Mouse (Mus musculus) hindbrain, embryonic 11.5 days (tissue): Measurements from ENCODE around the gene Tmem19. TPM values are rescaled to one million over a fixed set of nuclear protein-coding genes. Genes with fewer than 3 reads are reported as not detected.

Experiments used
- ATAC-seq: fragments of 200-750 bp; cut with Nextera tagmentation; 2 replicates; pipeline ENCODE4 v1.8.0; 2017; ENCODE audit warnings: mild to moderate bottlenecking, moderate TSS enrichment, moderate library complexity; ENCODE audit not compliant: low FRiP score
- DNase-seq: peaks from one replicate; pipeline ENCODE4 v3.0.0-alpha.2; 2015; ENCODE audit warnings: low spot score
- H3K27ac ChIP-seq: fragments of 300-500 bp; sonication (generic); 2 replicates; pipeline ENCODE4 v1.5.1; 2014; ENCODE audit warnings: mild to moderate bottlenecking, low read depth, low read length
- H3K27me3 ChIP-seq: fragments of 300-500 bp; sonication (generic); 2 replicates; pipeline ENCODE4 v1.6.1; 2014; ENCODE audit warnings: mild to moderate bottlenecking, low read length, moderate library complexity, mixed read lengths; ENCODE audit not compliant: control insufficient read depth, insufficient read depth
- H3K36me3 ChIP-seq: fragments of 300-500 bp; sonication (generic); 2 replicates; pipeline ENCODE4 v1.6.1; 2014; ENCODE audit warnings: mild to moderate bottlenecking, low read length, moderate library complexity, mixed read lengths; ENCODE audit not compliant: control insufficient read depth, insufficient read depth
- H3K4me1 ChIP-seq: fragments of 300-500 bp; sonication (generic); replicated peaks from 2 replicates; pipeline ENCODE4 v1.6.1; 2014; ENCODE audit warnings: low read length, mixed read lengths; ENCODE audit not compliant: control insufficient read depth, insufficient read depth
- H3K4me2 ChIP-seq: fragments of 300-500 bp; sonication (generic); replicated peaks from 2 replicates; pipeline ENCODE4 v1.6.1; 2014; ENCODE audit warnings: mild to moderate bottlenecking, low read depth, low read length
- H3K4me3 ChIP-seq: fragments of 300-500 bp; sonication (generic); 2 replicates; pipeline ENCODE4 v1.5.1; 2014; ENCODE audit warnings: low read depth, low read length
- H3K9ac ChIP-seq: fragments of 300-500 bp; sonication (generic); 2 replicates; pipeline ENCODE4 v1.6.1; 2014; ENCODE audit warnings: low read depth, low read length
- H3K9me3 ChIP-seq: fragments of 300-500 bp; sonication (generic); 2 replicates; pipeline ENCODE4 v1.6.1; 2016; ENCODE audit warnings: low read length; ENCODE audit not compliant: control insufficient read depth
- WGBS: fragments of 180-500 bp; shearing (Covaris S2); extraction: QIAGEN DNeasy Blood & Tissue Kit; methylation state at CpG from one replicate; pipeline ENCODE4 v1.1.7; 2014; 5-methylcytosine and 5-hydroxymethylcytosine counted together
- polyA plus RNA-seq: library from polyadenylated mRNA; unstranded; fragments of >200 nt; fragmentation: Nextera tagmentation; extraction: Ambion mirVana; gene quantifications from 2 replicates; pipeline ENCODE4 v1.2.1, GENCODE M21; 2014

The Tmem19 gene
- polyA plus RNA-seq, 1 experiment from 2014 or later: 35.7 TPM

DNA sequence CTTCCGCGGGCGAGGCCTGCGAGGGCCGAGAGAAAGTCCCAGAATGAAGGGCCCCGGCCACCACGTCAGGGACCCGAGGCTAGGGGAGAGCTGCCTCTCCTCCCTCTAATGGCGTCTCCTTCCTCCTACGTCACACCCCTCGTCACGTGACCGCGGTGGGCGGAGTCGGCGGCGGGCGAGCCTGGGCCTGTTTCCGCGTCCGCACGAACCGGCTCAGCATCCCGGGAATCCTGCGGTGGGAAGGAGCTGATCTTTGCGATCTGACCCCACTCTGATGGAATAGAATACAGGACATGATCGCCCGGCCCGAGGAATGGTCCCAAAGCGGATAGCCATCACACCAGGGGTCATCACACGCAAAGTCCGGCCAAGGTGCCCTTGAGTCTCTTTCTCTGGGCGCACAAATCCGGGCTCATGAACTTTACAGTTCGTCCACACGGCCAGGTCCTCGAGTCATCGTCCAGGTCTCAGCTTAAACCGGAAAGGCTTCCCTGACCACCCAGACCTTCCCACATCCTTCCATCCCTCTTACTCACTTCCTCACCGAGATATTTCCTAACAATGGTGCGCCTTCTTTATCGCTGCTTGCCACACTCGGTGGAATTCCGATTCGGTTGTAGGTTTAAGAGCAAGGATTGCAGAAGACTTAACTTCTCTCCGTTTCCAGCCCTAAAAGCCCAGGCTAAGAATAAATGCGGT lies 46.7 kb downstream of the Tmem19 start, which contains the start of gene Rab21:
Gene Rab21 (minus strand): TSS at position 122 of the 699 bp plus-strand sequence.
- Histone ChIP-seq H3K4me3 (peak within 1 kb of the TSS; percentile 81), H3K36me3 (no peaks in the 10 kb centered on the region), H3K27me3 (no peaks in the 10 kb centered on the region), H3K9me3 (no peaks in the 10 kb centered on the region), H3K4me1 (no peaks in the 10 kb centered on the region), H3K9ac (peak within 1 kb of the TSS; percentile 87), H3K4me2 (peak within 1 kb of the TSS; percentile 78), H3K27ac (peak within 1 kb of the TSS; percentile 65)
- WGBS: under 1% methylated on average over 38 of the region's 48 CpGs
- ATAC-seq (peak; percentile 96), DNase-seq (peak; percentile 97)

GRCm38 (mm10) chr10:115314582-115315452 lies 47.5 kb downstream of the Tmem19 start:
- H3K4me1 ChIP-seq: no peaks in the 10 kb centered on the region
- no peaks in the 10 kb centered on the region for H3K36me3 ChIP-seq
- DNase-seq: peak; percentile 57
- peak overlapping the region; percentile 78 for H3K4me2 ChIP-seq
- H3K9me3 ChIP-seq: no peaks in the 10 kb centered on the region
- WGBS: 3% methylated on average over 47 of the region's 73 CpGs
- H3K4me3 ChIP-seq: peak overlapping the region; percentile 81
- ATAC-seq: peak; percentile 71
- H3K27me3 ChIP-seq: no peaks in the 10 kb centered on the region
- peak overlapping the region; percentile 65 for H3K27ac ChIP-seq
- peak overlapping the region; percentile 87 for H3K9ac ChIP-seq

DNA sequence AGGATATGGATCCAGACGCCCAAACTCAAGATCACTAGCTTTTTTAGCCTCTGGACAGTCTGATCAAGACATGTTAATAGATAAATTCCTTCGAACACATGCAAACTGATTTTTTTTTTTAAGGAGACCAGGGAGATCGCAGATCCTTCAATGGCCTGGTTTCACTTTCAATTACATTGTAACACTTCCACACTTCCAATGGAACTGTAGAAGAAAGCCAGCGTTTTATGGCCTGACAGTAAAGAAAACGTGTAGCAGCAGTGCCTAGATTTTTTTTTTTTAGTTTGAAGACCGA lies 48.1 kb downstream of the Tmem19 start:
- H3K9me3 ChIP-seq: no peaks in the 10 kb centered on the region
- H3K9ac ChIP-seq: peak overlapping the region; percentile 87
- peak overlapping the region; percentile 78 for H3K4me2 ChIP-seq
- no peaks in the 10 kb centered on the region for H3K36me3 ChIP-seq
- H3K27ac ChIP-seq: no peak overlapping the region
- DNase-seq (no peak), ATAC-seq (no peak)
- no peaks in the 10 kb centered on the region for H3K4me1 ChIP-seq
- 39% methylated on average over 6 of the region's 6 CpGs for WGBS
- no peaks in the 10 kb centered on the region for H3K27me3 ChIP-seq
- peak overlapping the region; percentile 81 for H3K4me3 ChIP-seq

GRCm38 (mm10) chr10:115313641-115314286 lies 48.5 kb downstream of the Tmem19 start:
- H3K9me3 ChIP-seq: no peaks in the 10 kb centered on the region
- no peak overlapping the region for H3K27ac ChIP-seq
- no peaks in the 10 kb centered on the region for H3K27me3 ChIP-seq
- DNase-seq (peak; percentile 5), ATAC-seq (no peak)
- no peak overlapping the region; the same call in 1 of the 2 replicates for H3K9ac ChIP-seq
- H3K4me2 ChIP-seq: peak overlapping the region; percentile 78
- 82% methylated on average over 14 of the region's 14 CpGs for WGBS
- H3K36me3 ChIP-seq: no peaks in the 10 kb centered on the region
- H3K4me3 ChIP-seq: peak overlapping the region; percentile 81
- no peaks in the 10 kb centered on the region for H3K4me1 ChIP-seq

DNA sequence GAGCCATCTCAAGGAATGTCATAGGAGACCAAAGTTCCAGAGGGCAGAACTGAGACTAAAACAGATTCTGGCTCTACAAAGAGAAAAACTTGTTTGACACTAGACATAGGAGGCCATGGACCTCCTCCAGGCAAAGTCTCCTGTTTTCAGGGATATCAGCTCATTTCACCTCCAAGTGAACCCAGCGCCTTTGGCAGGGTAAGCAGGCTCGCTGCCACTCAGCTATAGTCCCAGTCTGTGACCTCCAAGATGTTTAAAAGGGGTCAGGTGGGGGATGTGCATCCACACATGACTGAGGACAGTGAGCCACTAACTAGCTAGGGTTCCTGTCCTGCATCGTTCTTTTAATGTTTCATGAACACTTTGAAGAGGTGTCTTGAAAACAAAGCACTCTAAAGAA lies 49.6 kb downstream of the Tmem19 start:
- 69% methylated on average over 3 of the region's 3 CpGs for WGBS
- no peak for ATAC-seq
- H3K4me1 ChIP-seq: no peaks in the 10 kb centered on the region
- H3K9ac ChIP-seq: no peak overlapping the region
- no peak overlapping the region for H3K4me3 ChIP-seq
- DNase-seq: no peak
- no peak overlapping the region for H3K4me2 ChIP-seq
- no peaks in the 10 kb centered on the region for H3K27me3 ChIP-seq
- H3K9me3 ChIP-seq: no peaks in the 10 kb centered on the region
- no peaks in the 10 kb centered on the region for H3K36me3 ChIP-seq
- H3K27ac ChIP-seq: no peak overlapping the region

DNA sequence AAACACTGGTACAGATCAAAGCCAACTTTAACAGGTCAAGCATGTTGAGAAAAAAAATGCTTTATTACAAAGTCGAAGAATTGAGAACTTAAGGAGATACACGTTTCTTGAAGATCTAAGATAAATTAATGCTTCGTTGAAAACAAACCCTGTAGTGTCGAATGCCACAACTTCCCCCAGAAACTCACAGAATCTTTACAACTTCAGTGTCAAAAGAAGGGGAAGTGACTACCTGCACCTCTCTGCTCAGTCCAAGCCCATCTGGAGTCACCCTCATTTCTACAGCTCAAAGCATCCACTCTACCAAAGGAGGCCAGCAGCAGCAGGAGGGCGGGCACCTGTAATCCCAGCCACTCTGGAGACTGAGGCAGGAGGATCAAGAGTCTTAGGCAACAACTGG lies 50.1 kb downstream of the Tmem19 start:
- no peaks in the 10 kb centered on the region for H3K27me3 ChIP-seq
- no peaks in the 10 kb centered on the region for H3K36me3 ChIP-seq
- H3K4me2 ChIP-seq: no peak overlapping the region
- ATAC-seq (no peak), DNase-seq (no peak)
- no peaks in the 10 kb centered on the region for H3K9me3 ChIP-seq
- 89% methylated on average over 5 of the region's 5 CpGs for WGBS
- H3K4me3 ChIP-seq: no peak overlapping the region
- no peak overlapping the region for H3K27ac ChIP-seq
- H3K9ac ChIP-seq: no peak overlapping the region
- no peaks in the 10 kb centered on the region for H3K4me1 ChIP-seq

DNA sequence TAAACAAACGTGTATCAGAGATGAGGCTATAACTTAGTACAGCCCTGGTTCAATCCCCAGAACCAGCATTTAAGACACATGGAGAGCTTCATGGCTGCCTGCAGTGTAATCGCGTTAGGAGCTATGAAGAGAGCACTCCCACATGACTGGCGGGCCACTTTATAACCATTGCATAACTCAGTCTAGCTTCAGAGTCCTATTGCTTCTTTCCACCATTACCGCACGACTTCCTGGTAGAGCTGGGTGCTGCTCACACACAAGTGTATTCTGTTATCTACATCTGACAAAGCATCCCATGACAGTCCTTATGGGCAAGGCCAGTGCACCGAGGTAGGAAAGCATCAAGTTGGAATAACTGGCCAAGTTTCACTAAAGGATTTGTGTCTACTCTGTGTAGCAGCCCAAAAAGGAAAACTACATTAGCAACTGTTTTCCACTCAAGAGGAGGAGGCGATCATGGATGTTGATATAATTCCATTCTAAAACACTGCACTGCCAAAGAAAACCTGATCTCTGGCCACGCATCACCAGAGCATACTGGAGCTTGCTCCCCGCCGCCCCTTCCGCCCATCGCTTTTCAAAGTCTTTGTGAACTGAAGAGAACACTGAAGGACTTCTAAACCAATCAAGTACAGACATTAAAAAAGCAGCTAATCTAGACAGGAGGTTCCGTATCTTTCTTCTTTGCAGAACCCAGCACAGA lies 50.9 kb downstream of the Tmem19 start:
- DNase-seq: no peak
- no peak for ATAC-seq
- H3K4me1 ChIP-seq: no peaks in the 10 kb centered on the region
- no peak overlapping the region for H3K27ac ChIP-seq
- no peak overlapping the region for H3K4me3 ChIP-seq
- WGBS: 92% methylated on average over 14 of the region's 14 CpGs
- H3K9me3 ChIP-seq: no peaks in the 10 kb centered on the region
- no peak overlapping the region for H3K4me2 ChIP-seq
- H3K36me3 ChIP-seq: no peaks in the 10 kb centered on the region
- H3K9ac ChIP-seq: no peak overlapping the region
- H3K27me3 ChIP-seq: no peaks in the 10 kb centered on the region

- Histone ChIP-seq H3K36me3 (no peaks in the 10 kb centered on the region), H3K4me2 (no peak overlapping the region), H3K9ac (no peak overlapping the region), H3K27ac (no peak overlapping the region), H3K4me1 (no peaks in the 10 kb centered on the region), H3K27me3 (no peaks in the 10 kb centered on the region), H3K4me3 (no peak overlapping the region), H3K9me3 (no peaks in the 10 kb centered on the region)
- ATAC-seq (no peak), DNase-seq (no peak)
- 95% methylated on average over 4 of the region's 4 CpGs for WGBS
Observed at GRCm38 (mm10) chr10:115309191-115309590, 53.1 kb downstream of the Tmem19 start.
